Mouse (Mus musculus) intestine, postnatal 0 days (tissue): Measurements from ENCODE around the gene Zscan21. TPM values are rescaled to one million over a fixed set of nuclear protein-coding genes. Genes with fewer than 3 reads are reported as not detected.

ENCODE experiments used
- ATAC-seq: fragments of 200-750 bp; cut with Nextera tagmentation; 2 replicates; pipeline ENCODE4 v1.8.0; 2017; ENCODE audit warnings: mild to moderate bottlenecking, moderate TSS enrichment, moderate library complexity
- H3K27ac ChIP-seq: fragments of 300-500 bp; sonication (generic); 2 replicates; pipeline ENCODE4 v1.5.1; 2014; ENCODE audit warnings: mild to moderate bottlenecking, low read depth, low read length, moderate library complexity
- H3K27me3 ChIP-seq: fragments of 300-500 bp; sonication (generic); replicated peaks from 2 replicates; pipeline ENCODE4 v1.6.1; 2014; ENCODE audit warnings: low read length, mixed read lengths; ENCODE audit not compliant: control insufficient read depth, insufficient read depth
- H3K36me3 ChIP-seq: fragments of 300-500 bp; sonication (generic); 2 replicates; pipeline ENCODE4 v1.6.1; 2014; ENCODE audit warnings: mild to moderate bottlenecking, moderate library complexity; ENCODE audit not compliant: control insufficient read depth, insufficient read depth
- H3K4me1 ChIP-seq: fragments of 300-500 bp; sonication (generic); replicated peaks from 2 replicates; pipeline ENCODE4 v1.6.1; 2014; ENCODE audit warnings: antibody characterized with exemption, low read length, mixed read lengths; ENCODE audit not compliant: control insufficient read depth, insufficient read depth
- H3K4me2 ChIP-seq: fragments of 300-500 bp; sonication (generic); replicated peaks from 2 replicates; pipeline ENCODE4 v1.6.1; 2014; ENCODE audit warnings: low read depth, mild to moderate bottlenecking, moderate library complexity
- H3K4me3 ChIP-seq: fragments of 300-500 bp; sonication (generic); 2 replicates; pipeline ENCODE4 v1.5.1; 2014; ENCODE audit warnings: low read depth, low read length
- H3K9ac ChIP-seq: fragments of 300-500 bp; sonication (generic); 2 replicates; pipeline ENCODE4 v1.6.1; 2014; ENCODE audit warnings: mild to moderate bottlenecking, low read depth, low read length
- H3K9me3 ChIP-seq: fragments of 300-500 bp; sonication (generic); 2 replicates; pipeline ENCODE4 v1.6.1; 2016; ENCODE audit warnings: mixed run types; ENCODE audit not compliant: control insufficient read depth
- CTCF ChIP-seq: sonication (generic); IDR thresholded peaks from 2 replicates; pipeline ENCODE4 v1.5.1; 2016; ENCODE audit warnings: low read depth, mild to moderate bottlenecking, control low read depth, antibody characterized with exemption, moderate library complexity
- WGBS: fragments of 180-500 bp; shearing (Covaris S2); extraction: QIAGEN DNeasy Blood & Tissue Kit; methylation state at CpG from one replicate; pipeline ENCODE4 v1.1.7; 2014; 5-methylcytosine and 5-hydroxymethylcytosine counted together
- polyA plus RNA-seq: library from polyadenylated mRNA; unstranded; fragments of >200 nt; fragmentation: Nextera tagmentation; extraction: Ambion mirVana; gene quantifications from 2 replicates; pipeline ENCODE4 v1.2.1, GENCODE M21; 2015

Gene Zscan21
- 17.9 and 19.2 TPM in 2 replicates for polyA plus RNA-seq

- ATAC-seq, result peak; percentile 95
- H3K4me2 ChIP-seq, result peak within 1 kb of the TSS; percentile 71
- no peaks in the 10 kb centered on the region; the same call in 1 of the 2 replicates for H3K36me3 ChIP-seq
- WGBS, result 6% methylated on average over 38 of the region's 38 CpGs
- peak; percentile 37 for TF ChIP-seq CTCF
- no peaks in the 10 kb centered on the region for H3K9me3 ChIP-seq
- peak within 1 kb of the TSS; percentile 63 for H3K9ac ChIP-seq
- H3K27me3 ChIP-seq, result no peaks in the 10 kb centered on the region
- H3K4me3 ChIP-seq, result peak within 1 kb of the TSS; percentile 74
- H3K27ac ChIP-seq, result peak within 1 kb of the TSS; percentile 92
- no peaks in the 10 kb centered on the region for H3K4me1 ChIP-seq
Measured at GRCm38 (mm10) chr5:138116255-138117198, at the start of gene Zscan21. TSS of gene Zscan21 (plus strand) at chr5:138116903.

- Histone ChIP-seq H3K4me1 (no peaks in the 10 kb centered on the region), H3K4me2 (no peak overlapping the region), H3K4me3 (no peak overlapping the region), H3K27me3 (no peaks in the 10 kb centered on the region), H3K36me3 (no peaks in the 10 kb centered on the region), H3K27ac (no peak overlapping the region), H3K9ac (no peak overlapping the region), H3K9me3 (no peaks in the 10 kb centered on the region)
- ATAC-seq, result peak; percentile 59; the same call in 1 of the 2 replicates
- TF ChIP-seq CTCF, result no peak
- WGBS, result 83% methylated on average over 4 of the region's 4 CpGs
Measured at GRCm38 (mm10) chr5:138073803-138074202, 42.9 kb upstream of the Zscan21 start.

- Histone ChIP-seq H3K9ac (no peak overlapping the region), H3K9me3 (no peaks in the 10 kb centered on the region), H3K4me1 (no peaks in the 10 kb centered on the region), H3K4me3 (no peak overlapping the region), H3K4me2 (no peak overlapping the region), H3K36me3 (no peaks in the 10 kb centered on the region), H3K27me3 (no peaks in the 10 kb centered on the region), H3K27ac (no peak overlapping the region)
- TF ChIP-seq CTCF, result no peak
- no peak for ATAC-seq
- 75% methylated on average over 3 of the region's 3 CpGs for WGBS
Measured at GRCm38 (mm10) chr5:138075684-138076083, 41.0 kb upstream of the Zscan21 start.

GRCm38 (mm10) chr5:138076148-138076547 lies 40.6 kb upstream of the Zscan21 start:
- 55% methylated on average over 2 of the region's 2 CpGs for WGBS
- ATAC-seq, result 0 out of 2 replicates have a peak, but pooled peaks have one; percentile 10

GRCm38 (mm10) chr5:138080456-138080855 lies 36.2 kb upstream of the Zscan21 start:
- whole genome bisulfite sequencing, result 83% methylated on average over 5 of the region's 5 CpGs
- 0 out of 2 replicates have a peak, but pooled peaks cover 2% of the 10 kb centered on the region for H3K4me1 ChIP-seq
- no peaks in the 10 kb centered on the region for H3K27me3 ChIP-seq
- ATAC-seq, result no peak
- H3K36me3 ChIP-seq, result no peaks in the 10 kb centered on the region
- H3K4me3 ChIP-seq, result no peak overlapping the region
- TF ChIP-seq CTCF, result no peak
- no peaks in the 10 kb centered on the region for H3K9me3 ChIP-seq
- no peak overlapping the region for H3K4me2 ChIP-seq
- no peak overlapping the region for H3K27ac ChIP-seq
- H3K9ac ChIP-seq, result no peak overlapping the region

More at GRCm38 (mm10) chr5:138076148-138076547, 40.6 kb upstream of the Zscan21 start:
- Histone ChIP-seq H3K9ac (no peak overlapping the region), H3K36me3 (no peaks in the 10 kb centered on the region), H3K4me1 (no peaks in the 10 kb centered on the region), H3K27me3 (no peaks in the 10 kb centered on the region), H3K4me3 (no peak overlapping the region), H3K27ac (no peak overlapping the region), H3K9me3 (no peaks in the 10 kb centered on the region), H3K4me2 (no peak overlapping the region)
- no peak for TF ChIP-seq CTCF

- H3K27me3 ChIP-seq, result no peaks in the 10 kb centered on the region
- no peak overlapping the region for H3K27ac ChIP-seq
- no peak for ATAC-seq
- H3K4me1 ChIP-seq, result 0 out of 2 replicates have a peak, but pooled peaks cover 2% of the 10 kb centered on the region
- H3K4me3 ChIP-seq, result no peak overlapping the region
- WGBS, result 87% methylated on average over 9 of the region's 9 CpGs
- no peak for TF ChIP-seq CTCF
- no peak overlapping the region for H3K9ac ChIP-seq
- no peaks in the 10 kb centered on the region for H3K36me3 ChIP-seq
- no peaks in the 10 kb centered on the region for H3K9me3 ChIP-seq
- H3K4me2 ChIP-seq, result no peak overlapping the region
Measured at GRCm38 (mm10) chr5:138081446-138081845, 35.3 kb upstream of the Zscan21 start.
